Mouse (Mus musculus): ENCODE data around the gene Aldh3b1.

The Aldh3b1 gene

GRCm38 (mm10) chr19:3882214-3882613 is 47.4 kb downstream of the Aldh3b1 start:
- no peak for DNase-seq (ENCODE audit: low spot score in 2 of 2)

- DNase-seq (ENCODE audit: low spot score in 2 of 2): no peak
These were observed 49.4 kb downstream of the Aldh3b1 start for GRCm38 (mm10) chr19:3880054-3880848.

GRCm38 (mm10) chr19:3875045-3875444 is 54.6 kb downstream of the Aldh3b1 start:
- no peak for DNase-seq (ENCODE audit: low spot score in 2 of 2)

- DNase-seq (ENCODE audit: low spot score in 2 of 2): no peak
These were observed 57.2 kb downstream of the Aldh3b1 start for GRCm38 (mm10) chr19:3872373-3872772.

GRCm38 (mm10) chr19:3871468-3871867 is 58.1 kb downstream of the Aldh3b1 start:
- DNase-seq (ENCODE audit: low spot score in 2 of 2): no peak

- no peak for DNase-seq (ENCODE audit: low spot score in 2 of 2)
These were observed 61.3 kb downstream of the Aldh3b1 start for GRCm38 (mm10) chr19:3868290-3868689.

- DNase-seq (ENCODE audit: low spot score in 2 of 2): no peak
These were observed 64.6 kb downstream of the Aldh3b1 start for GRCm38 (mm10) chr19:3864960-3865359.

All from frontal cortex, postnatal 36 days (tissue).